Mouse (Mus musculus) brain, adult 2 months (tissue): ENCODE data around the gene Gm10184.
A peak's percentile ranks its signal among the peaks of the same experiment; 100 is the strongest.
"Not testable (repeated sequence)": the region's sequence is repeated elsewhere in the genome, so short reads cannot be mapped to it uniquely, and the experiment has no call there.

ENCODE experiments used
- DNase-seq: peaks from one replicate; pipeline ENCODE4 v3.0.0; 2011; ENCODE audit warnings: low read depth, low spot score

Gm10184 gene

DNA sequence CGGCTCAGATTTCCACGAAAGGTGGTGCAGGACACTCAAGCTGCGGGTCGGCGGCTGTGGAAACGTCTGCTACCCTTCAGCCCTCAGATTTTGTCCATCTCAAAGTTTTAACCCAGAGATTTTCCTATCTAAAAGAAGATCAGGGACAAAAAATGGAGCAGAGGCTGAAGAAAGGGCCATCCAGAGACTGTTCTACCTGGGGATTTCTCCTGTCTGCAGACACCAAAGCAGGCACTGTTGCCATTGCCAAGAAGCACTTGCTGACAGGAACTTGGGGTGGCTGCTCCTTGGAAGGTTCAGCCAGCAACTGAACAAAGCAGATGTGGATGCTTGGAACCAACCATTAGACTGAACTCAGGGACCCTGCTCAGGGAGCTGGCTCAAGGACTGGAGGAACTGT, at the start of gene Gm10184:
Gm10184 (minus strand) TSS at position 101 of the 400 bp plus-strand sequence.
- DNase-seq: no peak

GRCm38 (mm10) chr17:89933950-89934349, 23.7 kb upstream of the Gm10184 start:
- no peak for DNase-seq

DNA sequence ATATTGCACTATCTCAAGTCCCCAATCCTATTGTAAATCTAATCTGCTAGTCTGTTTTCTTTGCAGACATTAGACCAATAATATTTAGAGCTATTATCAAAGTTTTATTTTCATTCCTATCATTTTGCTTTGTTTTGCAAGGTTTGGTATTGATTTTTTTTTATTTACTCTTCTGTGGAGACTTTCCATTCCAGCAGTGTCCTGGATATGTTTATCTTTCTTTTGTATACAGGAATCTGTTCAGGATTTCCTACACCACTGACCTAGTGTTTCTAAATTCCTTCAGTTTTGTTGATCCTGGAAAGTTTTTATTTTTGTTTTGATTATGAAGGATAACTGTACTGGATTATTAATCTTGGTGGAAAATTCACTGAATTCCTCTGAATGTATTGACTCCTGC, 2.6 kb downstream of the Gm10184 start:
- no peak for DNase-seq

GRCm38 (mm10) chr17:89904701-89905100, 5.5 kb downstream of the Gm10184 start:
- DNase-seq: not testable (repeated sequence)

- no peak for DNase-seq
Observed at GRCm38 (mm10) chr17:89902767-89903166, 7.5 kb downstream of the Gm10184 start.

- no peak for DNase-seq
Observed at GRCm38 (mm10) chr17:89900610-89901009, 9.6 kb downstream of the Gm10184 start.

GRCm38 (mm10) chr17:89899813-89900212, 10.4 kb downstream of the Gm10184 start:
- DNase-seq: no peak

GRCm38 (mm10) chr17:89864996-89865395, 45.3 kb downstream of the Gm10184 start:
- peak; percentile 61 for DNase-seq
